Mouse (Mus musculus) kidney, embryonic 14.5 days (tissue): ENCODE measurements at regions not wholly inside any gene's neighbourhood (a gene's known extent, or its start where the extent isn't known, plus 50 kb on each side); places are given as distances from the start of the nearest gene placed in this dataset.
A peak's percentile ranks its signal among the peaks of the same experiment; 100 is the strongest.

Experiments used
- ATAC-seq: fragments of 200-750 bp; cut with Nextera tagmentation; 2 replicates; pipeline ENCODE4 v1.8.0; 2017; ENCODE audit warnings: moderate number of reproducible peaks, mild to moderate bottlenecking, moderate TSS enrichment, moderate library complexity; ENCODE audit not compliant: low FRiP score, low TSS enrichment
- H3K27ac ChIP-seq: fragments of 300-500 bp; sonication (generic); 2 replicates; pipeline ENCODE4 v1.5.1; 2014; ENCODE audit warnings: low read depth, mild to moderate bottlenecking, low read length, moderate library complexity, mixed read lengths
- H3K27me3 ChIP-seq: fragments of 300-500 bp; sonication (generic); 2 replicates; pipeline ENCODE4 v1.6.1; 2014; ENCODE audit warnings: mild to moderate bottlenecking, low read length; ENCODE audit not compliant: control insufficient read depth, insufficient read depth
- H3K36me3 ChIP-seq: fragments of 300-500 bp; sonication (generic); 2 replicates; pipeline ENCODE4 v1.6.1; 2014; ENCODE audit warnings: low read length, mixed read lengths; ENCODE audit not compliant: control insufficient read depth, insufficient read depth
- H3K4me1 ChIP-seq: fragments of 300-500 bp; sonication (generic); 2 replicates; pipeline ENCODE4 v1.6.1; 2014; ENCODE audit warnings: low read length, mixed read lengths; ENCODE audit not compliant: control insufficient read depth, insufficient read depth
- H3K4me2 ChIP-seq: fragments of 300-500 bp; sonication (generic); replicated peaks from 2 replicates; pipeline ENCODE4 v1.6.1; 2014; ENCODE audit warnings: low read depth, mild to moderate bottlenecking, low read length
- H3K4me3 ChIP-seq: fragments of 300-500 bp; sonication (generic); 2 replicates; pipeline ENCODE4 v1.5.1; 2014; ENCODE audit warnings: mild to moderate bottlenecking, low read length
- H3K9ac ChIP-seq: fragments of 300-500 bp; sonication (generic); 2 replicates; pipeline ENCODE4 v1.6.1; 2014; ENCODE audit warnings: low read depth, mild to moderate bottlenecking, low read length, moderate library complexity
- H3K9me3 ChIP-seq: fragments of 300-500 bp; sonication (generic); 2 replicates; pipeline ENCODE4 v1.6.1; 2016; ENCODE audit warnings: low read length; ENCODE audit not compliant: control insufficient read depth
- WGBS: fragments of 180-500 bp; shearing (Covaris S2); extraction: QIAGEN DNeasy Blood & Tissue Kit; methylation state at CpG from one replicate; pipeline ENCODE4 v1.1.7; 2014; 5-methylcytosine and 5-hydroxymethylcytosine counted together

DNA sequence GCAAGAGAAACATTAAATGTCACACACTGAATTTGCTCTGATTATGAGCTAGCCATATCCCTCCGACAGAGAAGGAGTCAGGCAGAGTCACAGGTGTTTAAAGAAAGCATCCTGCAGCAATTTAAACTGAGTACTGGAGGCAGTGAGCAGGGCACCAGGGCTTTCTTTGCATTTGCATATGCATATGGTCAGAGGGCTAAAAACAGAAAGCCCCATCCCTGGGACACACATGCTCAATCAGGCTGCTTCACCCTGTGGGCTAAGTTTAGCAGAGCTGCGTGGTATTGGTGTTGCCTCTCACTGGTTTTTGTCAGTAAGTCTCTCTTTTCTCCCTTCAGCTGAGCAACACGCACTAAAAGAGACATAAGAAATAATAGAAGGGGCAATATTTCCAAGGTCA, 289.9 kb upstream of the Rps6ka3 start:
- no peaks in the 10 kb centered on the region for H3K36me3 ChIP-seq
- no peaks in the 10 kb centered on the region; the same call in 1 of the 2 replicates for H3K27me3 ChIP-seq
- no peak overlapping the region for H3K4me2 ChIP-seq
- H3K9me3 ChIP-seq, result no peaks in the 10 kb centered on the region
- no peaks in the 10 kb centered on the region for H3K4me1 ChIP-seq
- H3K9ac ChIP-seq, result no peak overlapping the region
- 47% methylated on average over 3 of the region's 3 CpGs for WGBS
- ATAC-seq, result no peak
- H3K27ac ChIP-seq, result no peak overlapping the region
- no peak overlapping the region for H3K4me3 ChIP-seq

DNA sequence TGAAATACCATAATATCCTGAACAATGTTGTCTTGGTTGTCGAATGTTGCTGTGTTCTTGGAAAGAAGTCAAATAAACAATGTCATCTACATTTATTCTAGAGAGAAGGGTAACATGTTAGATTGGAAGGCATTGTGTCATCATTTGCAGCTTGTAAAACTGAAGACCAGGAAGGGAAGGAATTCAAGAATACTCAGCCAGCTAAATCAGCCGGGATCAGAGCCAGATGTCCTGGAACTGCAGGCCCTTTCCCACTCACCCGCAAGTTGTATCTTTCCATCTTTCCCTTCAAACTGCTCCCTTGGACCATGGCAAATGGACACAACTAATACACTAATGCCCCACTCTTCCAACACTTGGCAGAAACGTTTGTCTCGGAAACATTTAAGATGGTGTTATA, 288.7 kb upstream of the Rps6ka3 start:
- Histone ChIP-seq H3K4me1 (no peaks in the 10 kb centered on the region), H3K4me2 (no peak overlapping the region), H3K27me3 (no peaks in the 10 kb centered on the region; the same call in 1 of the 2 replicates), H3K9me3 (no peaks in the 10 kb centered on the region), H3K4me3 (no peak overlapping the region), H3K36me3 (no peaks in the 10 kb centered on the region), H3K9ac (no peak overlapping the region), H3K27ac (no peak overlapping the region)
- WGBS, result 66% methylated on average over 5 of the region's 5 CpGs
- ATAC-seq, result no peak

DNA sequence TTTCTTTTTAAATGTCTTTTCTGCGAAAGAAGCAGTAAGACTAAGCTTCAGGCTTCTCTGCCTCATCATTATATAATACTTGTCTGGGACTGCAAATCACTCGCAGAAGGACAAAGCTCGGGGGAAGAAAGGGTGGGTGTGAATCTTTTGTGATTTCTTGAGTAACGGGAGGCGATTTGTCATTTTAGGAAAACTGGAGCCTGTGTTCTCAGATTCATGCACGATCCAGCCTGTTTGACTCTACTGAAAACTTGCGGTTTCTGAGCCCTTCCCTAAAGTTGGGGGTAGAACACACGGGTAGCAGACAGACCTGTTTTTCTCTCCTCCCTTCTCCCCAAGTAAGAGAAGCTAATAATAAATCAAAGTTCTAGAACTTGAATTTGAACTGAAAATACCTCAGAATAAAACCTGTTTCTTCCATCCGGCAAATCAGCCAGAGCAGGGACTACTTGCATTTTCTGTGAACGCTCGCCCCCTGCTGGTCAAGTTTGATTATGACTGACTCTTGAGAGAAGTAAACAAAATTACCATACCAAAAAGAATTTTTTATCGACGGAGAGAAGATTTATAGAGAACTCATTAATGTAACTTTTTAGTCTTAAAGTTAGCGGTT, 288.2 kb upstream of the Rps6ka3 start:
- Histone ChIP-seq H3K9me3 (no peaks in the 10 kb centered on the region), H3K9ac (no peak overlapping the region), H3K36me3 (no peaks in the 10 kb centered on the region), H3K27me3 (no peaks in the 10 kb centered on the region; the same call in 1 of the 2 replicates), H3K27ac (no peak overlapping the region), H3K4me2 (no peak overlapping the region), H3K4me1 (no peaks in the 10 kb centered on the region), H3K4me3 (no peak overlapping the region)
- 34% methylated on average over 14 of the region's 14 CpGs for WGBS
- ATAC-seq, result no peak; the same call in 1 of the 2 replicates

DNA sequence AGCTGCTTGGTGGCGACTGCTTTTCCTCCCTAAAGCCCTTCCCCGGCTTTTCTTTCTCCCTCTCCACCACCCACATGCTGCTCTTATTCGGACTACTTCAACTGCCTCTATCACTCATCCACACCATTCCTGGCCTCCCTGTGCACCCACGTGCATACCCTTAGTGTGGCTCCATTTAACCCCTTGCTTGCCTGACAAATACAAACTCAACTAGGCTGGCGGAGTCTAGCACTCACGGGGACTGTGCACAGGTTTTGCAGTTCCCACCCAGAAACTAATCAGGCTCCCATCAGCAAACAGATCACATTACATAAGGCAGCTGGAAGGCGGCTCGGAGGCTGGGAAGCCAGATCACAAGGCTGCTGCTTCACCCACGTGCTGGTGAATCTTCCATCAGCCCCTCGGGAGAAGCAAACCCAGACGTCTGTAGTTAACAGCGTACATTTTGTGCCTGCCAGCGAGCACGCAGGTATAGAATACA, 287.0 kb upstream of the Rps6ka3 start:
- Histone ChIP-seq H3K4me2 (peak overlapping the region; percentile 39), H3K27me3 (no peaks in the 10 kb centered on the region; the same call in 1 of the 2 replicates), H3K9ac (no peak overlapping the region), H3K36me3 (no peaks in the 10 kb centered on the region), H3K4me1 (no peaks in the 10 kb centered on the region), H3K4me3 (0 out of 2 replicates have a peak overlapping the region, but pooled peaks have one; percentile 3), H3K27ac (no peak overlapping the region), H3K9me3 (no peaks in the 10 kb centered on the region)
- 36% methylated on average over 14 of the region's 14 CpGs for WGBS
- ATAC-seq, result peak; percentile 83; the same call in 1 of the 2 replicates

DNA sequence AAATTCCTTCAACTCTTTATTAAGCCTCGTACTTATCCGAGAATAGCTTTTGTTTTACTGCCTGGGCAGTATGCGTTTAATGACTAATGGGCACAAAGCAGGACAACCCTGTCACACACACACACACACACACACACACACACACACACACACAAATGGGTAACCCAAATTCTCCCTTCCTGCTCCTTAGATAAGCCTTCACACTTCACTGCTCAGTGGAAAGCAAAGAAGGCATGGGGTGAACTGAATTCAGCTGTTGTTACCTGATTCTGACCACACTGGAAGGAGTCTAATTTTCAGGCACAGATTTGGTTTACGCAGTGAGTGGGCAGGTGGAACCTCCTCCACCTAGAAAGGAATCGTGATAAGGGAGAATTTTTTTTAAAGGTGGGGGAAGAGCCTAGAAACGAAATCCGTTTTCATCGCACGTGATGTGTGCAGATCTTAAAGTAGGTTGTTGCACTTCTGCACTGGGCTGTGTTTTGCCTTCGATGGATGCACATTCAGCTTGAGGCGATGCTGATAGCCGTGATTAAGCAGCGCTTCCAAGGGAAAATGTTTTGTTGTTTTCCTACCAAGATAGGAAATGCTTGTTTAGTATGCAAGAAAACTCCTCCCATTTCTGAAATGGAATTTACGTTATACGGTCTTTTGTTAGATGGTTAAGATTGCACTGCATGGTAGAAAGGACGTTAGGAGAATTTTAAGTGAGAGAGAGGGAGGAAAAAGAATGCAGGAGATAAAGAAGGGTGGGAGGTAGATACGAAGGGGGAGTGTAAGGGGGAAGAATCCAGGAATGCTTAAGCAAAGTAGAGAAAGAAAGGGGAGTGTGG, 286.2 kb upstream of the Rps6ka3 start:
- H3K4me2 ChIP-seq, result peak overlapping the region; percentile 39
- H3K27me3 ChIP-seq, result no peaks in the 10 kb centered on the region; the same call in 1 of the 2 replicates
- no peak overlapping the region for H3K27ac ChIP-seq
- H3K36me3 ChIP-seq, result no peaks in the 10 kb centered on the region
- ATAC-seq, result peak; percentile 45; the same call in 1 of the 2 replicates
- H3K4me3 ChIP-seq, result no peak overlapping the region
- WGBS, result 46% methylated on average over 17 of the region's 17 CpGs
- no peak overlapping the region for H3K9ac ChIP-seq
- H3K9me3 ChIP-seq, result no peaks in the 10 kb centered on the region
- no peaks in the 10 kb centered on the region for H3K4me1 ChIP-seq

DNA sequence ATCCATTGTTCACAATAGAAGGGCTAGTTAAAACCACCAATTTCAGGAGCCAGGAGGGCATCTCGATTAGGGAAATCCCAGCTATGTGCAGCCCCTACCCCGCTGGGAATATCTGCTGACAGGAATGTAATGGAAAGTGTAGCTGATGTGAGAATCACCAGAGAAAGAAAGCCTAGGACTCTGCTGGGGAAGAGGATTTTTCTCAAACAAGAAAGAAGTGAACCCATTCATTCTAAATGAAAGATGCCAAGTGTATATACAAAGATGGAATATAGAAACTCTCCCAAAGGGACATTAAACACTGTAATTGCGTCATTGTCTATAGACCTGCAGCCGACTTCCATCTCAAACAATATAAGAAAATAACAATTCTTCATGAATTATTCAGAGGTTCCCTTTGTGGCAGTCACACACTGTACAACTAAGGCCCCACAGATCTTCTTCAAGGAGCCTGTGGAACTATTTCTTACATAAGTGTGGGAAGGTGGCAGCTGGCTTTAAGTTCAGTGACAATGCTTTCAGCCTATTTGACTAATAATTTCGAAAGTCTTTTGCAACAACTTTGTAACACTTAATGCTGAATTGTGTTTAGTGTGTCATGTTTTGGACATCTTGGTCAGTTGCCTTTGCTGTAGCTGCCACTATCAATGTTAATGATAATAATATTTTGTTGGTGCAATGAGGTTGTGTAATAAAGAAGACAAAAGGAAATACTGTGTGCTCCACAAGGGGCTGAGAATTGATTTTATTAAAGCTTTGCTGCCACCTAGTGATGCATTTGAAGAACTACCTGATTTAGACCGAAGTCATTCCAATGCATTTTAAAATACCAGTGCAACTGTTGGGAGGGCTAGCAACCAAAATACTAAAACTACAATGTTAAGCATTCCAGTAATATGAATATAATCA, 285.4 kb upstream of the Rps6ka3 start:
- no peaks in the 10 kb centered on the region for H3K9me3 ChIP-seq
- no peaks in the 10 kb centered on the region for H3K36me3 ChIP-seq
- no peak overlapping the region for H3K4me3 ChIP-seq
- H3K4me2 ChIP-seq, result no peak overlapping the region
- 45% methylated on average over 6 of the region's 6 CpGs for WGBS
- no peaks in the 10 kb centered on the region for H3K4me1 ChIP-seq
- no peak overlapping the region for H3K27ac ChIP-seq
- no peaks in the 10 kb centered on the region; the same call in 1 of the 2 replicates for H3K27me3 ChIP-seq
- ATAC-seq, result peak; percentile 51; the same call in 1 of the 2 replicates
- no peak overlapping the region for H3K9ac ChIP-seq

DNA sequence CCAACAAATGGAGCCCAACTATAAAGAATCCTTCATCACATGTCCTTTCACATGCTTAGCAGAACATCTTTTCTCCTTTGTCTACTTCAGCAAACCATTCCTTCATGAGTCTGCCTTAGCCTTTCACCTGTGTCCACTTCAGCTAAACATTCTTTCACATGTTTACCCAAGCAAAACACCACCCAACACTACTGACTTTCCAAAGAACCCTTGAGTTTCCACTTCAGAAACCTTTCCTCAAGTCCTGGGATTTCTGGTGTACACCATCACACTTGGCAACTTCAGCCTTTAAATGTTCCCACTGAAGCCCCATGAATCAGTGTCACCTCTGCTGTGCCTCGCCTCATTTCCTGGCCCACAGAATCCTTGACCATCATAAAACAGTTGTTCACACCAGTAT, 278.2 kb upstream of the Rps6ka3 start:
- Histone ChIP-seq H3K4me2 (no peak overlapping the region), H3K9me3 (no peaks in the 10 kb centered on the region), H3K27ac (no peak overlapping the region), H3K4me1 (no peaks in the 10 kb centered on the region), H3K27me3 (no peaks in the 10 kb centered on the region), H3K36me3 (no peaks in the 10 kb centered on the region), H3K9ac (no peak overlapping the region), H3K4me3 (no peak overlapping the region)
- ATAC-seq, result no peak
- WGBS, result 44% methylated on average over 1 of the region's 1 CpGs

DNA sequence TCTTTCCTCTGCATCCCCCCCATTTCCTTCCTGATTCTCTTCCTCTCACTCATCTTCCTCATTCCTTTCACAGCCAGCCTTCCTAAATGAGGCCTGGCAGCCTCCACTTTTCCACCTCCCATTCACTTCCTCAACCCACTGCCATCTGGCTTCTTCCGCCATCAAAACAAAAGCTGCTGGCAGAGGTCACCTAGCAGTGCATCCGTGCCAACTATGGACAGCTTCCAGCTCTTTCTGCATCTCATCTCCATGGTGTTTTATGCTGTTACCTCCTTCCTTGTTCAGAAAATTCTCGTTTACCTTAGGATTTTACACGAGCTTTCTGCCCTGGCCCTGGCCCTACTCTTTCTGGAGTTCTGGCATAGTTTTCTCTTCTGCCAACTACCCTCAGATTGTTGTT, 262.9 kb upstream of the Rps6ka3 start:
- Histone ChIP-seq H3K27ac (no peak overlapping the region), H3K36me3 (no peaks in the 10 kb centered on the region), H3K9ac (no peak overlapping the region), H3K4me1 (no peaks in the 10 kb centered on the region), H3K9me3 (no peaks in the 10 kb centered on the region), H3K4me3 (no peak overlapping the region), H3K4me2 (no peak overlapping the region), H3K27me3 (no peaks in the 10 kb centered on the region)
- no peak for ATAC-seq
- 70% methylated on average over 4 of the region's 4 CpGs for WGBS
